Mouse (Mus musculus): Measurements from ENCODE around the gene Def8.

Def8 gene

GRCm38 (mm10) chr8:123497699-123498098, 74.4 kb downstream of the Def8 start:
- no peak for DNase-seq

DNA sequence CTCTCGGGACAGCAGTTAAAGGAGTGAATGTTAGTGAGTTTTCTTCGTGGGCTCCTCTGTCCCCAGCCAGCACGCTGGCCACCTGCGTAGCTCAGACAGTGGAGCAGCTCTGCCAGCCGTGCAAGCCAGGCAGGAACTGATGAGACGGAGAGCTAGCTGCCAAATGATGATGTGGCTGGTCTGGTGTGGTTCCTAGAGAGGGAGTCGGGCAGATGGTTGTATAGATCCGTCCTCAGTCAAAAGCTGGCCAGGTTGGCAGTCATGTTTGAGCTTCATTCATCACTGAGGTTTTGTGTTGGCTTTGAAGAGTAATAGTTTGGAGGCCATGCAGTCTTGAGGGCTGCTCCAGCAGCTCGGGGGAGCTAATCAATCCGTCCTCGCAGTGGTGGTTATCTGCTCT, 75.6 kb downstream of the Def8 start:
- DNase-seq: peak; percentile 46 to 59

DNA sequence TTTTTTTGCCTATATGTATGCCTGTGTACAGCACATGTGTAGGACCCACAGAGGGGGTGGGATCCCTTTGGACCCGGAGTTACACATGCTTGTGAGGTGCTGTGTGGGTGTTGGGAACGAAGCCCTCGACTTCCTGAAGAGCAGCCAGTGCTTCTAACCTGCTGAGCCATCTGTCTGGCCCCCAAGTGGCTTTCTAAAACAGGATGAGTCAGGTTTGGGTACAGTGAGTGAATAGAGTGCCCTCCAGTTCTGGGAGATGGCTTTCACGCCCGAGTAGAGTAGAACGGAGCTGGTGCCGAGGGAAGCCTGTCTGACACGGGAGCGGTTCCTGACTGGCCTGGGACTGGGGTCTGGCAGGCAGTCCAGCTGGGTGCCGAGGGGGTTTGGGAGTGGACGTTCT, 76.2 kb downstream of the Def8 start:
- DNase-seq: no peak

GRCm38 (mm10) chr8:123502192-123502591, 78.9 kb downstream of the Def8 start:
- no peak for DNase-seq

GRCm38 (mm10) chr8:123503801-123504467, 80.6 kb downstream of the Def8 start:
- DNase-seq: peak in 1 of 2 experiments; percentile 55

DNA sequence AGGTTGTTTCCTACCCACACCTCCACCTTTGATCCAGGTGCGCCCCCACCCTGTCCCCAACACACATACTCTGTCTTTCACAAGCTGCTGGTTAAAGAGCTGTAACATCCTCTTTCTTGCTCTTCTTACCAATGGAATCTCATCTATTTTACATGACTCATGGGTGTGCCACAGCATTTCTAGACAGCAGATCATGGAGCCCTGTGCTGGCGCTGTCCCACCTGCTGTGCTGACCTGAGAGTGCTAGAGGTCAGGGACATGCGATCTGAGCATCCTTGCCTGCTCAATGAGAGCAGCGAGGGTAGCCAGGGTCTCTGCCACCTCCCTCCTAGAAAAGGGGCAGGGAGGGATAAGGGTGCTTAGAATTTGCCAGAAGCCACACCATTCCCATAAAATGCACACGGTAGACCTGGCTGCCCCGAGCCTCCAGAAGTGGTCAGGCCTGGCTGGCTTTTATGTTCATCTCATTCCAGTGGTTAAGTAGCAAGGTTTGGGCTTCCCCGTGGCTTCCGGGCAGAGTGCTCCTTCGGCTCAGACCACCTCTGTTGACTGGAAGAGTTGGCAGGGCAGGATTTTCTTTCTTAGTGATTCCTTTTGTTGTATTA, 81.4 kb downstream of the Def8 start:
- no peak for DNase-seq

- no peak for DNase-seq
Measured at GRCm38 (mm10) chr8:123505267-123505666, 81.9 kb downstream of the Def8 start.

DNA sequence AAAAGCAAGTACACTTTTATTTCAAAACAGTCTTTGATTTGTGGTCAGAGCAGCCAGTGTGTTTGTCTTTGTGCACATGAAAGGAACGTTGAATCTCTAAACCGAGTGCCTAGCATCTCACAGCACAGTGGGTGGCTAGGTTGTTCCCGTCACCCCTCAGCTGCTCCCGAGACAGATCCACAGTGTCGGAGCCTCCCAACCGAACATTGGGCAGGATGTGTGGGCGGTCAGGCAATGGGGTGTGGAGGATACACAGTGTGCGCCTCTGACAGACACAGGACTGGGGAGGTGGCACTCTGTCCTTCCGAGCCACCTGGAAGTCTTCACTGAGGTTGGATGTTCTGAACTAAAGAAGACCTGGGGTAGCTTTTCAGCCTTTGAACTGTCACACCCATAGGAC, 82.4 kb downstream of the Def8 start:
- no peak for DNase-seq

GRCm38 (mm10) chr8:123507153-123507552, 83.8 kb downstream of the Def8 start:
- DNase-seq: no peak

- DNase-seq: no peak
Measured at GRCm38 (mm10) chr8:123510819-123511218, 87.5 kb downstream of the Def8 start.
